ENCODE assay signal across 10 mouse cellular contexts in genomic region chr13:73772655-73773054, GRCm38 (mm10). TPM values are rescaled to one million over a fixed set of nuclear protein-coding genes. Genes with fewer than 3 reads are reported as not detected.
DNase-seq lines count a peak whose midpoint lies in the region; ATAC-seq and TF ChIP-seq lines count a peak whose summit lies in the region.
"Had no signal": no experiment of that assay in that cellular context is flagged by ENCODE, and none has a peak within 500 bp of the region (broad histone marks: within the 10 kb centered on the region; RNA-seq: fewer than 3 reads in every experiment).

No protein-coding gene starts in this region.

- no peak overlapping the region for H3K9ac ChIP-seq in midbrain, postnatal 0 days (replicated peaks; ENCODE audit: low read length, poor library complexity, severe bottlenecking)

- intact Hi-C loops in left cerebral cortex, postnatal 36 days (cut with DNase I), result no loop called here

- H3K27me3 ChIP-seq in midbrain, postnatal 0 days (ENCODE audit: insufficient read depth, low read length), result no peaks in the 10 kb centered on the region
- no peaks in the 10 kb centered on the region for H3K27me3 ChIP-seq in midbrain, embryonic 10.5 days (ENCODE audit: low read depth, poor library complexity, severe bottlenecking)

- H3K36me3 ChIP-seq in midbrain, postnatal 0 days (ENCODE audit: insufficient read depth, low read length), result no peaks in the 10 kb centered on the region
- H3K36me3 ChIP-seq in midbrain, embryonic 10.5 days, result peaks cover 66% of the 10 kb centered on the region

- no peak overlapping the region for H3K4me2 ChIP-seq in midbrain, postnatal 0 days (ENCODE audit: low read depth, low read length, poor library complexity, severe bottlenecking)

- no peaks in the 10 kb centered on the region for H3K9me3 ChIP-seq in midbrain, postnatal 0 days (ENCODE audit: low read length)
- no peaks in the 10 kb centered on the region for H3K9me3 ChIP-seq in midbrain, embryonic 10.5 days (replicated peaks)

- 67% methylated on average over 2 of the region's 2 CpGs for WGBS in midbrain, postnatal 0 days
- 67% methylated on average over 2 of the region's 2 CpGs for WGBS in midbrain, embryonic 10.5 days

- peak; percentile 41; the same call in 1 of the 2 replicates for TF ChIP-seq CTCF in midbrain, postnatal 0 days (IDR thresholded peaks at IDR 0.05)

- no peak for ATAC-seq in midbrain, postnatal 0 days (ENCODE audit: low FRiP score)

- no peak overlapping the region for H3K27ac ChIP-seq in midbrain, postnatal 0 days (ENCODE audit: low read depth, low read length)
- no peak overlapping the region for H3K27ac ChIP-seq in midbrain, embryonic 10.5 days (replicated peaks)
- H3K27ac ChIP-seq: macrophage had no signal

- H3K4me3 ChIP-seq in midbrain, postnatal 0 days (ENCODE audit: low read depth, low read length), result no peak overlapping the region
- H3K4me3 ChIP-seq in midbrain, embryonic 10.5 days, result no peak overlapping the region

- DNase-seq in heart, adult 11 months, result peak; percentile 90
- DNase-seq in heart, adult 8-10 months (ENCODE audit: low spot score), result no peak
- no peak for DNase-seq in midbrain, postnatal 0 days (ENCODE audit: low spot score)
- no peak for DNase-seq in midbrain, embryonic 10.5 days (ENCODE audit: low spot score)
- DNase-seq in lung, postnatal 10 days, result peak; percentile 45
- DNase-seq in cerebellum, adult 18-20 months, result no peak
- DNase-seq in left cerebral cortex, postnatal 36 days (ENCODE audit: low spot score in 2 of 2), result no peak
- no peak for DNase-seq in cerebellum, postnatal 10 days
- DNase-seq: right cerebral cortex, postnatal 4 days had no signal

- no peaks in the 10 kb centered on the region for H3K4me1 ChIP-seq in midbrain, postnatal 0 days (ENCODE audit: insufficient read depth, low read length)
- peaks cover 59% of the 10 kb centered on the region for H3K4me1 ChIP-seq in midbrain, embryonic 10.5 days

RNA-seq across cellular contexts. Expression of gene Slc12a7, which starts 39.8 kb away (rescaled TPM):
- 100 to 1,000 TPM; 207 to 245 (median 212) TPM for total RNA-seq in heart, adult 8-10 months (2022)
- 8.9 and 9.3 TPM in 2 replicates for total RNA-seq in midbrain, postnatal 0 days (2014; rRNA removed)
- 4.1 and 4.7 TPM in 2 replicates for polyA plus RNA-seq in midbrain, postnatal 0 days (2015; fragmentation: Nextera tagmentation; extraction: Ambion mirVana)
- 47.8 and 52.5 TPM in 2 replicates for polyA plus RNA-seq in midbrain, embryonic 10.5 days (2016; fragmentation: Nextera tagmentation; extraction: Ambion mirVana)
- 1 to 10 TPM; 3.6 to 3.8 TPM for total RNA-seq in left cerebral cortex, postnatal 36 days (2021)

Comparison
In these comparisons a context has a peak if more than half of its experiments do, and no peak if none do; other contexts are left out.
1. DNase-seq: peak in heart, adult 11 months (single experiment) and lung, postnatal 10 days (single experiment); none in heart, adult 8-10 months (single experiment), midbrain, postnatal 0 days (single experiment), midbrain, embryonic 10.5 days (single experiment), cerebellum, adult 18-20 months (0 of 2), left cerebral cortex, postnatal 36 days (0 of 2) and cerebellum, postnatal 10 days (0 of 2).
2. RNA of gene Slc12a7, which starts 39.8 kb away (total RNA-seq): 207 to 245 TPM in heart, adult 8-10 months; 8.9 to 9.3 TPM in midbrain, postnatal 0 days and 3.6 to 3.8 TPM in left cerebral cortex, postnatal 36 days; every median in the first group is over 10 times any median in the second.